Mouse (Mus musculus): Measurements from ENCODE around the gene Gata2.

DNA sequence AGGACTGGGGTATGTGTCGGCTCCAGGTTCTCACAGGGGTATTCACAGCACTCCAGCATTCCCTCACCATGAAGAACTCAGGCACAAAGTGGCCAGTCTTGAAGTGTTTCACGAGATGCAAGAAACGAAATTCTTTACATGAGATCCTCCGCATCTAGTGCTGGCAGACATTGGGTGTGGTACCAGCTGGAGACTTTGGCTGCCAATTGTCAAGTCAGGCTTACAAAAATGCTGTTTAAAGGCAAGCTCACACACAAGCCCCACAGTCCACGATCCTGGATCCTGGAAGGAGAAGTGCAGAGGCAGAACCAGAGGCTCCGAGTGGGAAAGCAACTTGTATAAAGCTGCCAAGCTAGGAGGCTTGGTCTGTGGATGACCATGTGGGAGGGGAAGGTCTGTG, 5.5 kb upstream of the Gata2 start:
- TF ChIP-seq CTCF (IDR thresholded peaks at IDR 0.05; ENCODE audit: low read depth) (no peak), EP300 (optimal IDR thresholded peaks at IDR 0.05) (no peak)

All from stomach, postnatal 0 days (tissue).